In the genomic region with DNA sequence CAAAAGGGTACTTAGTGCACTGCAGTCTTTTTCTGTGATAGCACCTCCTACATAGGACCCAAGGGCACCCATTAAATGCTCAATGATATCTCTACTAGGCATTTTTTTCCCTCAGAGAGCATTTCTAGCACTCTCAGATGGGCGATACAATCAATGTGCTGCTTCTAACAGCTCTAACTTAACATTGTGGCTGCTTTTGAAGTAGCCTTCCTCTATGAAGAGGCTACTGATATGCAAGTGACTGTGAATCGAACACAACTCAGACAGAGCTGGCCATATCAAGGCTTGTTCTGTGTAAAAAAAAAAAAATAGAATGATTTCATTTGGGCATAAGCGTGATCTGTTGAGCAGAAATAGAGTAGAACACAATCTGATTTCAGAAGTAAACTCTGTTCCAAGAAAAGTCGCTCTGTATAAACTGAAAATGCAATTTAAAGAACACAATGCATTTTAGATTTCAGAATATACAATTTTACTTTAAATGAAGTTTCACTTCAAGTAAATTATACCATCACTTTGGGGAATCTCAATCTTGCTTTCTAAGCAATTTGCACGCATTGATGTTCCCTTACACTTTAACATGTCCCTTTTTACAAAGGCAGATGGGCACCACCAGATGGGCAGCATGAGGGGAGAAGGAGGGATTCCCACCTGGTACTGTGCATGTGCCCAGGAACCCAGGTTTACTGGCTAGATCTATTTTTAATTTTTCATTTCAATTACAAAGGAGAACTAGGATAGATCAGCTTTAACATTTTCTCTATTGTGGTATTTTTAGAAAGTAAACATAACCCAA, we compare ENCODE assay signal across 16 mouse cellular contexts.
A peak's percentile ranks its signal among the peaks of the same experiment; 100 is the strongest.
DNase-seq lines count a peak whose midpoint lies in the region; ATAC-seq and TF ChIP-seq lines count a peak whose summit lies in the region.
"Had no signal": no experiment of that assay in that cellular context is flagged by ENCODE, and none has a peak within 500 bp of the region (broad histone marks: within the 10 kb centered on the region; RNA-seq: fewer than 3 reads in every experiment).

No protein-coding gene starts in this region.

- no peaks in the 10 kb centered on the region for H3K36me3 ChIP-seq in forebrain, postnatal 0 days (ENCODE audit: insufficient read depth)
- H3K36me3 ChIP-seq: embryonic facial prominence, embryonic 15.5 days; liver, embryonic 15.5 days had no signal

- ATAC-seq in forebrain, postnatal 0 days = peak; percentile 36; the same call in 1 of the 2 replicates
- ATAC-seq: CD4-positive, CD25-positive, alpha-beta regulatory T cell, adult 4 months; intestine, postnatal 0 days had no signal

- H3K4me3 ChIP-seq in cerebellum, adult 2 months (replicated peaks; ENCODE audit: insufficient read depth, low read depth, low read length) = no peak overlapping the region
- H3K4me3 ChIP-seq in forebrain, postnatal 0 days (ENCODE audit: low read depth, low read length) = no peak overlapping the region
- H3K4me3 ChIP-seq: embryonic facial prominence, embryonic 15.5 days; hindbrain, embryonic 13.5 days; liver, embryonic 15.5 days; myocyte had no signal

- H3K27ac ChIP-seq in cerebellum, adult 2 months (ENCODE audit: insufficient read depth, low read length) = peak overlapping the region; percentile 35; the same call in 1 of the 2 replicates
- H3K27ac ChIP-seq in forebrain, postnatal 0 days (ENCODE audit: low read depth, low read length) = peak overlapping the region; percentile 43; the same call in 1 of the 2 replicates
- H3K27ac ChIP-seq: embryonic facial prominence, embryonic 15.5 days; hindbrain, embryonic 13.5 days; liver, embryonic 15.5 days had no signal

- H3K9me3 ChIP-seq in forebrain, postnatal 0 days (ENCODE audit: low read length) = no peaks in the 10 kb centered on the region
- H3K9me3 ChIP-seq: embryonic facial prominence, embryonic 15.5 days; liver, embryonic 15.5 days had no signal

- no peak for TF ChIP-seq CTCF in cerebellum, adult 2 months (IDR thresholded peaks at IDR 0.05; ENCODE audit: borderline replicate concordance, insufficient read depth, low read depth, low read length)
- TF ChIP-seq CTCF in forebrain, postnatal 0 days (IDR thresholded peaks at IDR 0.05; ENCODE audit: low read depth) = no peak

- H3K27me3 ChIP-seq in cerebellum, adult 2 months (ENCODE audit: control insufficient read depth, insufficient read depth, low read length) = no peaks in the 10 kb centered on the region
- no peaks in the 10 kb centered on the region for H3K27me3 ChIP-seq in forebrain, postnatal 0 days (ENCODE audit: insufficient read depth, low read length)
- H3K27me3 ChIP-seq: embryonic facial prominence, embryonic 15.5 days; hindbrain, embryonic 13.5 days; liver, embryonic 15.5 days had no signal

- no peak overlapping the region for H3K4me2 ChIP-seq in forebrain, postnatal 0 days (ENCODE audit: low read depth)
- H3K4me2 ChIP-seq: embryonic facial prominence, embryonic 15.5 days; hindbrain, embryonic 13.5 days; liver, embryonic 15.5 days; midbrain, embryonic 11.5 days had no signal

- TF ChIP-seq POLR2A in cerebellum, adult 2 months (IDR thresholded peaks at IDR 0.05; ENCODE audit: borderline replicate concordance, insufficient read depth, low read length) = no peak

- DNase-seq in right cerebral cortex, postnatal 10 days (ENCODE audit: low spot score in 2 of 2) = peak; percentile 47 to 59
- no peak for DNase-seq in right cerebral cortex, postnatal 36 days (ENCODE audit: low spot score in 2 of 2)
- DNase-seq in cerebellum, adult 2 months = peak; percentile 83 to 92
- peak; percentile 63 for DNase-seq in forebrain, postnatal 0 days
- DNase-seq in right cerebral cortex, postnatal 4 days = peak; percentile 13
- DNase-seq in urinary bladder, postnatal 25 days (ENCODE audit: low spot score) = no peak
- DNase-seq in testis, postnatal 14 days (ENCODE audit: low spot score) = no peak
- DNase-seq: kidney, postnatal 25 days; lung, postnatal 14 days had no signal

- 21% methylated on average over 5 of the region's 5 CpGs for WGBS in cerebellum, adult 2 months
- WGBS in forebrain, postnatal 0 days = 64% methylated on average over 5 of the region's 5 CpGs

- peaks cover 1% of the 10 kb centered on the region; the same call in 1 of the 2 replicates for H3K4me1 ChIP-seq in cerebellum, adult 2 months (ENCODE audit: control insufficient read depth, insufficient read depth, low read length)
- H3K4me1 ChIP-seq in forebrain, postnatal 0 days (ENCODE audit: insufficient read depth) = no peaks in the 10 kb centered on the region
- H3K4me1 ChIP-seq: embryonic facial prominence, embryonic 15.5 days; hindbrain, embryonic 13.5 days; liver, embryonic 15.5 days had no signal

- no peak overlapping the region for H3K9ac ChIP-seq in forebrain, postnatal 0 days
- H3K9ac ChIP-seq: embryonic facial prominence, embryonic 15.5 days; hindbrain, embryonic 13.5 days; liver, embryonic 15.5 days had no signal

Comparison
In these comparisons a context has a peak if more than half of its experiments do, and no peak if none do; other contexts are left out.
1. DNase-seq: peak in right cerebral cortex, postnatal 10 days (2 of 2), cerebellum, adult 2 months (2 of 2), forebrain, postnatal 0 days (single experiment) and right cerebral cortex, postnatal 4 days (single experiment); none in right cerebral cortex, postnatal 36 days (0 of 2), urinary bladder, postnatal 25 days (single experiment) and testis, postnatal 14 days (single experiment).